Mouse (Mus musculus): Measurements from ENCODE around the gene Nae1. TPM values are rescaled to one million over a fixed set of nuclear protein-coding genes. Genes with fewer than 3 reads are reported as not detected.

Nae1 gene
- 56.8 TPM for total RNA-seq (2023)

DNA sequence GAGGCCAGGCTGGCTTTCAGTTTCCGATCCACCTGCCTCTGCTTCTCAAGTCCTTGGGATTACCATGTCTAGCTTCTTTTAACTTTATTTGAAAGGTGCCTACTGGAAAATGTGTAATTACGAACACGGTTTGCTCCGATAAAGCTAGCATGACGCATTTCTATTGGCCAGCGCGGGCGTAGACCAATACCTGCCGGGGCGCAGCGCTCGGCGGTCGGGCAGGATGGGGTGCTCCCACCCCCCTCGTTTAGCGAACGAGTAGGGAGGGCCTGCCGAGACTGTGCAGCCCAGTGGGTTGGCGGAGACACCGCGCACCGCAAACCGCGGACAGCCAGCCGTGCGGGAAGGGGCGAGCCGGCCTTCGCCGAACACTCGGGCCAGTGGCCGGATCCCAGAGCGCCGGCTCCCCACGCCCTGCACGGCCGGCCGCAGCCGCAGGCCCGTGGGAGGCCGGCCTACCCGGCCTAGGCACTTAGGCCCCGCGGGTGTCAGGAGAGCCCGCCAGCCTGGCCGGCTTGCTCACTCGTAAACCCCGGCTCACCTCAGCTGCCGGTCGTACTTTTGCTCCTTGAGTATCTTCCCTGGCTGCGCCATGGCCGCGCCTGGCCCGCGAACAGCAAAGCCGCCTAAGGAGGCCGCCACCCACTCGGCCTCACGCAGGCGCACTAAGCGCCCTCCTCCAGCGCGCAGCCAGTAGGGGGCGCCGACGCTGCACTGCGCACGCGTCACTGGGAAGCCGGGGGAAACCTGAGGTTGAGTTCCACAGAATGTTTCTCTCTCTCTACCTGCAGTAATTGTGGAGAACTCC, at the start of gene Nae1, which contains the start of gene Car7:
Gene Nae1, minus strand, starts transcription at position 667 of the 808 bp plus-strand sequence.
Gene Car7, plus strand, starts transcription at position 719 of the 808 bp plus-strand sequence.

GRCm38 (mm10) chr8:104509061-104510006, 25.1 kb downstream of the Nae1 start, which contains the start of gene Terb1:
Terb1 (minus strand) TSS chr8:104509910.

Other genes with a start within 250 kb of the Nae1 start
- not detected for gene Cmtm2a, start 241.5 kb downstream of the Nae1 start, total RNA-seq (2023)
- not detected for gene Gm45711, start 224.6 kb downstream of the Nae1 start, total RNA-seq (2023)
- gene Cmtm1, start 224.5 kb downstream of the Nae1 start, total RNA-seq (2023), result not detected
- gene Gm11020, start 213.1 kb downstream of the Nae1 start, total RNA-seq (2023), result not detected
- not detected for gene Cmtm2b, start 212.4 kb downstream of the Nae1 start, total RNA-seq (2023)
- gene Cmtm3, start 195.2 kb downstream of the Nae1 start, total RNA-seq (2023), result 6.9 TPM
- 4.6 TPM for gene Cmtm4, start 138.8 kb downstream of the Nae1 start, total RNA-seq (2023)
- 106 TPM for gene Dync1li2, start 91.6 kb downstream of the Nae1 start, total RNA-seq (2023)
- 0.50 TPM for gene Terb1, start 24.7 kb downstream of the Nae1 start, total RNA-seq (2023)
- 2.1 TPM for gene Car7, start 52 bp upstream of the Nae1 start, total RNA-seq (2023)
- 9.6 TPM for gene Pdp2, start 56.8 kb upstream of the Nae1 start, total RNA-seq (2023)
- gene Cdh16, start 89.8 kb upstream of the Nae1 start, total RNA-seq (2023), result not detected
- 63.8 TPM for gene Rrad, start 96.7 kb upstream of the Nae1 start, total RNA-seq (2023)
- 36.2 TPM for gene Ciao2b, start 107.3 kb upstream of the Nae1 start, total RNA-seq (2023)
- gene Ces2a, start 199.4 kb upstream of the Nae1 start, total RNA-seq (2023), result not detected